8 mouse cellular contexts compared by ENCODE assay signal in genomic region chr7:24593621-24594308, GRCm38 (mm10). TPM values are rescaled to one million over a fixed set of nuclear protein-coding genes. Genes with fewer than 3 reads are reported as not detected.
DNase-seq lines count a peak whose midpoint lies in the region; ATAC-seq and TF ChIP-seq lines count a peak whose summit lies in the region.

No protein-coding gene starts in this region.

- no peak for TF ChIP-seq CTCF in liver, adult 2 months (IDR thresholded peaks at IDR 0.05; ENCODE audit: low read depth, low read length)
- no peak for TF ChIP-seq CTCF in midbrain, postnatal 0 days (IDR thresholded peaks at IDR 0.05)
- no peak for TF ChIP-seq CTCF in spleen, adult 2 months (IDR thresholded peaks at IDR 0.05; ENCODE audit: extremely low read depth, insufficient read depth, insufficient read length, insufficient replicate concordance)

- WGBS in embryonic facial prominence, embryonic 10.5 days = 2% methylated on average over 39 of the region's 39 CpGs
- 2% methylated on average over 39 of the region's 39 CpGs for WGBS in liver, adult 2 months
- WGBS in midbrain, postnatal 0 days = 3% methylated on average over 39 of the region's 39 CpGs
- under 1% methylated on average over 39 of the region's 39 CpGs for whole genome bisulfite sequencing in spleen, adult 2 months

- peak; percentile 50 for DNase-seq in 3T3-L1 (ENCODE audit: low read depth, low spot score)
- peak; percentile 90 for DNase-seq in adrenal gland, postnatal 10 days
- DNase-seq in embryonic facial prominence, embryonic 10.5 days (ENCODE audit: low spot score) = peak; percentile 85
- DNase-seq in heart, adult 18-20 months = peak; percentile 86 to 87
- peak; percentile 74 for DNase-seq in kidney, adult 11 months
- peak; percentile 58 for DNase-seq in liver, adult 2 months (ENCODE audit: extremely low read depth, low read depth, low spot score)
- DNase-seq in midbrain, postnatal 0 days (ENCODE audit: low spot score) = peak; percentile 55
- DNase-seq in spleen, adult 2 months (ENCODE audit: low read depth in 1 of 2, low spot score in 2 of 2) = peak in 1 of 2 experiments; percentile 78

- no peaks in the 10 kb centered on the region for H3K9me3 ChIP-seq in embryonic facial prominence, embryonic 10.5 days
- no peaks in the 10 kb centered on the region for H3K9me3 ChIP-seq in midbrain, postnatal 0 days (ENCODE audit: low read length)

- peak; percentile 81 for TF ChIP-seq POLR2A in liver, adult 2 months (IDR thresholded peaks at IDR 0.05; ENCODE audit: extremely low read depth, insufficient read depth, low read length)
- peak; percentile 62; the same call in 1 of the 2 replicates for TF ChIP-seq POLR2A in spleen, adult 2 months (IDR thresholded peaks at IDR 0.05; ENCODE audit: low read depth, low read length)

- peak overlapping the region; percentile 88 for H3K9ac ChIP-seq in liver, adult 2 months (ENCODE audit: low read depth, low read length)
- peak overlapping the region; percentile 65 for H3K9ac ChIP-seq in midbrain, postnatal 0 days (replicated peaks; ENCODE audit: low read length, poor library complexity, severe bottlenecking)

- H3K27me3 ChIP-seq in embryonic facial prominence, embryonic 10.5 days (replicated peaks; ENCODE audit: low read depth, poor library complexity, severe bottlenecking) = peaks cover 29% of the 10 kb centered on the region
- H3K27me3 ChIP-seq in liver, adult 2 months (ENCODE audit: control insufficient read depth, insufficient read depth, low read length) = no peaks in the 10 kb centered on the region
- H3K27me3 ChIP-seq in midbrain, postnatal 0 days (ENCODE audit: insufficient read depth, low read length) = no peaks in the 10 kb centered on the region
- no peaks in the 10 kb centered on the region for H3K27me3 ChIP-seq in spleen, adult 2 months (ENCODE audit: control insufficient read depth, insufficient read depth, low read length)

- H3K4me2 ChIP-seq in midbrain, postnatal 0 days (ENCODE audit: low read depth, low read length, poor library complexity, severe bottlenecking) = peak overlapping the region; percentile 74

- ATAC-seq in midbrain, postnatal 0 days (ENCODE audit: low FRiP score) = peak; percentile 80

- H3K27ac ChIP-seq in embryonic facial prominence, embryonic 10.5 days (replicated peaks) = peak overlapping the region; percentile 77
- peak overlapping the region; percentile 68 for H3K27ac ChIP-seq in liver, adult 2 months (replicated peaks; ENCODE audit: insufficient read depth, low read depth, low read length)
- H3K27ac ChIP-seq in midbrain, postnatal 0 days (ENCODE audit: low read depth, low read length) = no peak overlapping the region
- H3K27ac ChIP-seq in spleen, adult 2 months (ENCODE audit: insufficient read depth, low read length) = no peak overlapping the region

- H3K4me3 ChIP-seq in embryonic facial prominence, embryonic 10.5 days = peak overlapping the region; percentile 79
- peak overlapping the region; percentile 91 for H3K4me3 ChIP-seq in liver, adult 2 months (ENCODE audit: insufficient read depth, low read depth, low read length)
- H3K4me3 ChIP-seq in midbrain, postnatal 0 days (ENCODE audit: low read depth, low read length) = peak overlapping the region; percentile 72
- peak overlapping the region; percentile 73 for H3K4me3 ChIP-seq in spleen, adult 2 months (ENCODE audit: extremely low read depth, insufficient read depth, insufficient read length)

- peaks cover 26% of the 10 kb centered on the region for H3K4me1 ChIP-seq in embryonic facial prominence, embryonic 10.5 days
- H3K4me1 ChIP-seq in liver, adult 2 months (ENCODE audit: control insufficient read depth, insufficient read depth, low read length) = peaks cover 16% of the 10 kb centered on the region
- peaks cover 18% of the 10 kb centered on the region; the same call in 1 of the 2 replicates for H3K4me1 ChIP-seq in midbrain, postnatal 0 days (ENCODE audit: insufficient read depth, low read length)
- H3K4me1 ChIP-seq in spleen, adult 2 months (ENCODE audit: control insufficient read depth, insufficient read depth, insufficient read length) = no peaks in the 10 kb centered on the region; the same call in 1 of the 2 replicates

- peaks cover 4% of the 10 kb centered on the region; the same call in 1 of the 2 replicates for H3K79me2 ChIP-seq in liver, adult 2 months (ENCODE audit: control insufficient read depth, insufficient read depth, low read length)

- H3K36me3 ChIP-seq in embryonic facial prominence, embryonic 10.5 days (replicated peaks) = no peaks in the 10 kb centered on the region
- H3K36me3 ChIP-seq in liver, adult 2 months (ENCODE audit: control insufficient read depth, insufficient read depth, low read length) = no peaks in the 10 kb centered on the region
- no peaks in the 10 kb centered on the region for H3K36me3 ChIP-seq in midbrain, postnatal 0 days (ENCODE audit: insufficient read depth, low read length)
- no peaks in the 10 kb centered on the region for H3K36me3 ChIP-seq in spleen, adult 2 months (ENCODE audit: control insufficient read depth, insufficient read depth, low read length)

RNA-seq across cellular contexts. Expression of gene Zfp575, which starts 6.3 kb away (rescaled TPM):
- total RNA-seq in adrenal gland, postnatal 10 days (2021) = under 1 TPM; 0.54 to 0.73 TPM
- polyA plus RNA-seq in embryonic facial prominence, embryonic 10.5 days (2016; fragmentation: Nextera tagmentation; extraction: Ambion mirVana) = 2.0 and 2.1 TPM in 2 replicates
- under 1 TPM in 1 of 2 experiments, not detected in 1; 0.13 TPM for total RNA-seq in heart, adult 18-20 months (2021)
- not detected in 2 replicates for total RNA-seq in liver, adult 2 months (2014; rRNA removed)
- 0.02 TPM in 1 of 2 replicates, not detected in the other for polyA plus RNA-seq in liver, adult 2 months (2012; rRNA removed)
- total RNA-seq in midbrain, postnatal 0 days (2014; rRNA removed) = 2.3 and 3.2 TPM in 2 replicates
- polyA plus RNA-seq in midbrain, postnatal 0 days (2015; fragmentation: Nextera tagmentation; extraction: Ambion mirVana) = 28.3 and 29.5 TPM in 2 replicates
- polyA plus RNA-seq in spleen, adult 2 months (2012; rRNA removed) = 0.29 and 0.61 TPM in 2 replicates

RNA-seq across cellular contexts. Expression of gene Ethe1, which starts 6.4 kb away (rescaled TPM):
- 10 to 100 TPM; 20.0 to 23.1 TPM for total RNA-seq in adrenal gland, postnatal 10 days (2021)
- 26.3 and 27.3 TPM in 2 replicates for polyA plus RNA-seq in embryonic facial prominence, embryonic 10.5 days (2016; fragmentation: Nextera tagmentation; extraction: Ambion mirVana)
- 10 to 100 TPM; 61.2 to 71.1 TPM for total RNA-seq in heart, adult 18-20 months (2021)
- 71.1 and 91.4 TPM in 2 replicates for total RNA-seq in liver, adult 2 months (2014; rRNA removed)
- polyA plus RNA-seq in liver, adult 2 months (2012; rRNA removed) = 227 and 244 TPM in 2 replicates
- total RNA-seq in midbrain, postnatal 0 days (2014; rRNA removed) = 32.2 and 33.4 TPM in 2 replicates
- polyA plus RNA-seq in midbrain, postnatal 0 days (2015; fragmentation: Nextera tagmentation; extraction: Ambion mirVana) = 31.3 and 31.6 TPM in 2 replicates
- polyA plus RNA-seq in spleen, adult 2 months (2012; rRNA removed) = 23.2 and 27.3 TPM in 2 replicates

RNA-seq across cellular contexts. Expression of gene Phldb3, which starts 16.8 kb away (rescaled TPM):
- 1 to 10 TPM; 3.6 TPM for total RNA-seq in adrenal gland, postnatal 10 days (2021)
- polyA plus RNA-seq in embryonic facial prominence, embryonic 10.5 days (2016; fragmentation: Nextera tagmentation; extraction: Ambion mirVana) = 0.10 TPM in 1 of 2 replicates, not detected in the other
- under 1 TPM; 0.10 to 0.31 TPM for total RNA-seq in heart, adult 18-20 months (2021)
- 1.4 and 1.5 TPM in 2 replicates for total RNA-seq in liver, adult 2 months (2014; rRNA removed)
- 3.4 and 3.5 TPM in 2 replicates for polyA plus RNA-seq in liver, adult 2 months (2012; rRNA removed)
- total RNA-seq in midbrain, postnatal 0 days (2014; rRNA removed) = 0.11 and 0.14 TPM in 2 replicates
- not detected in 2 replicates for polyA plus RNA-seq in midbrain, postnatal 0 days (2015; fragmentation: Nextera tagmentation; extraction: Ambion mirVana)
- polyA plus RNA-seq in spleen, adult 2 months (2012; rRNA removed) = 5.2 and 7.6 TPM in 2 replicates

RNA-seq across cellular contexts. Expression of gene Lypd3, which starts 42.6 kb away (rescaled TPM):
- under 1 TPM; 0.24 to 0.27 TPM for total RNA-seq in adrenal gland, postnatal 10 days (2021)
- 1.1 and 1.5 TPM in 2 replicates for polyA plus RNA-seq in embryonic facial prominence, embryonic 10.5 days (2016; fragmentation: Nextera tagmentation; extraction: Ambion mirVana)
- total RNA-seq in heart, adult 18-20 months (2021) = not detected
- total RNA-seq in liver, adult 2 months (2014; rRNA removed) = not detected in 2 replicates
- not detected in 2 replicates for polyA plus RNA-seq in liver, adult 2 months (2012; rRNA removed)
- 0.99 and 1.5 TPM in 2 replicates for total RNA-seq in midbrain, postnatal 0 days (2014; rRNA removed)
- polyA plus RNA-seq in midbrain, postnatal 0 days (2015; fragmentation: Nextera tagmentation; extraction: Ambion mirVana) = 1.8 and 2.2 TPM in 2 replicates
- polyA plus RNA-seq in spleen, adult 2 months (2012; rRNA removed) = not detected in 2 replicates

RNA-seq across cellular contexts. Expression of gene Xrcc1, which starts 47.7 kb away (rescaled TPM):
- 10 to 100 TPM; 37.4 to 48.6 TPM for total RNA-seq in adrenal gland, postnatal 10 days (2021)
- polyA plus RNA-seq in embryonic facial prominence, embryonic 10.5 days (2016; fragmentation: Nextera tagmentation; extraction: Ambion mirVana) = 169 TPM in 2 replicates
- 10 to 100 TPM; 21.7 to 23.9 TPM for total RNA-seq in heart, adult 18-20 months (2021)
- 4.8 and 7.4 TPM in 2 replicates for total RNA-seq in liver, adult 2 months (2014; rRNA removed)
- polyA plus RNA-seq in liver, adult 2 months (2012; rRNA removed) = 12.6 and 17.1 TPM in 2 replicates
- 44.6 and 51.8 TPM in 2 replicates for total RNA-seq in midbrain, postnatal 0 days (2014; rRNA removed)
- 41.9 and 43.3 TPM in 2 replicates for polyA plus RNA-seq in midbrain, postnatal 0 days (2015; fragmentation: Nextera tagmentation; extraction: Ambion mirVana)
- 52.3 and 56.2 TPM in 2 replicates for polyA plus RNA-seq in spleen, adult 2 months (2012; rRNA removed)

Comparison
In these comparisons a context has a peak if more than half of its experiments do, and no peak if none do; other contexts are left out.
1. H3K27ac ChIP-seq: peak in embryonic facial prominence, embryonic 10.5 days (single experiment) and liver, adult 2 months (single experiment); none in midbrain, postnatal 0 days (single experiment) and spleen, adult 2 months (single experiment).
2. Peak in every context shown above with its lines, with median percentiles within 50 percentile points of each other: H3K4me3 ChIP-seq.